Mouse (Mus musculus): Measurements from ENCODE around the gene Cct3. TPM values are rescaled to one million over a fixed set of nuclear protein-coding genes. Genes with fewer than 3 reads are reported as not detected.
"Not testable (repeated sequence)": the region's sequence is repeated elsewhere in the genome, so short reads cannot be mapped to it uniquely, and the experiment has no call there.

The Cct3 gene
- total and polyA plus RNA-seq, 3 experiments: 124 to 172 (median 169) TPM

DNA sequence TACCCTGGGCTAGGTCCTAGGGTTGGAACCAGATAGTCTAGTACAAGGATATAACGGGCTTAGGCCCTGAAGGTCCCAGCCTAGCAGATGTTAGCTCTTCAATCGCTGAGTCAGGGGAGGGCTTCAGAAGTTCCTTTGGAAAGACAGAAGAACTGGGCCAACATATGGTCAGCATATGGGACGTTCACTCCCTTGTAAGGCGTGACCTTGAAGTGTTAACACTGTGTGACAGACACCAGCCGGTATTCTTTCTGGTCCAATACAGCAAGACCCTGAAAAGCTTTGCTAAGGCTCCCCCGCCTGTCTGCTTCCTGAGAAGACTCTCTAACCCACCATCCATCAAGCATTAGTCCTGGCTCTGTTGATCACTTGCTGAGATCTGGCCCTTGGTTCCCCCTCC, 41.0 kb upstream of the Cct3 start:
- WGBS: 62% methylated on average over 6 of the region's 6 CpGs
- TF ChIP-seq POLR2A (IDR thresholded peaks at IDR 0.05; ENCODE audit: insufficient read depth, low read depth, low read length) (no peak), EP300 (IDR thresholded peaks at IDR 0.05; ENCODE audit: insufficient read depth, low read depth, low read length) (no peak), CTCF (IDR thresholded peaks at IDR 0.05) (no peak)
- H3K27me3 ChIP-seq (ENCODE audit: control insufficient read depth, insufficient read depth, low read length): peaks cover 10% of the 10 kb centered on the region

DNA sequence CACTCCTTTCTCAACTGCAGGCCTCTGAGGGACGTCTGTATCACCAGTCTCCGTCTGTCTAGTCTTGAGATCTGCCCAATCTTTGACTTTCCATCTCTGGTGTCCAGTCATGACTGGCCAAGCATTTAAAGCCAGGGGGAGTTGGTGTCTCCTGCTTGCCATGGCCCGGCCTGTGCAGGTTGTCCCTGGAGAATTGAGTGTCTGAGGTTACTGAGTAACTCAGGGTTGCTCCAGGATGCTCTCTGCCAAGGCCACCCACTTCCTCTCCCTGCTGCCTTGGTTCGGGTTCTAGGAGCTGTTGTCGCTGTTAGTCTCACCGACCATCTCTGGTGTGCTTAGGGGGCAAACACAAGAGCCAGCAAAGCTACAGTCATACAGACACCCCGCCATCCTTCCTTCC, 40.5 kb upstream of the Cct3 start:
- TF ChIP-seq POLR2A (IDR thresholded peaks at IDR 0.05; ENCODE audit: insufficient read depth, low read depth, low read length) (no peak), CTCF (IDR thresholded peaks at IDR 0.05) (no peak), EP300 (IDR thresholded peaks at IDR 0.05; ENCODE audit: insufficient read depth, low read depth, low read length) (no peak)
- Histone ChIP-seq H3K27me3 (ENCODE audit: control insufficient read depth, insufficient read depth, low read length) (peaks cover 10% of the 10 kb centered on the region), H3K4me3 (no peak overlapping the region), H3K27ac (no peak overlapping the region), H3K79me2 (replicated peaks; ENCODE audit: control insufficient read depth, insufficient read depth, low read length) (no peaks in the 10 kb centered on the region), H3K9ac (ENCODE audit: low read depth, low read length) (no peak overlapping the region), H3K36me3 (ENCODE audit: control insufficient read depth, insufficient read depth, low read length) (no peaks in the 10 kb centered on the region), H3K4me1 (ENCODE audit: control insufficient read depth, insufficient read depth, low read length) (0 out of 2 replicates have a peak, but pooled peaks cover 1% of the 10 kb centered on the region)
- intact Hi-C loops (cut with DNase I): no loop called here
- DNase-seq: no peak
- WGBS: 47% methylated on average over 7 of the region's 7 CpGs

More for the DNA sequence above, 41.0 kb upstream of the Cct3 start:
- no peak for DNase-seq
- Histone ChIP-seq H3K36me3 (ENCODE audit: control insufficient read depth, insufficient read depth, low read length) (no peaks in the 10 kb centered on the region), H3K79me2 (replicated peaks; ENCODE audit: control insufficient read depth, insufficient read depth, low read length) (no peaks in the 10 kb centered on the region), H3K27ac (no peak overlapping the region), H3K4me1 (ENCODE audit: control insufficient read depth, insufficient read depth, low read length) (0 out of 2 replicates have a peak, but pooled peaks cover 1% of the 10 kb centered on the region), H3K4me3 (no peak overlapping the region), H3K9ac (ENCODE audit: low read depth, low read length) (no peak overlapping the region)
- intact Hi-C loops (cut with DNase I): no loop called here

DNA sequence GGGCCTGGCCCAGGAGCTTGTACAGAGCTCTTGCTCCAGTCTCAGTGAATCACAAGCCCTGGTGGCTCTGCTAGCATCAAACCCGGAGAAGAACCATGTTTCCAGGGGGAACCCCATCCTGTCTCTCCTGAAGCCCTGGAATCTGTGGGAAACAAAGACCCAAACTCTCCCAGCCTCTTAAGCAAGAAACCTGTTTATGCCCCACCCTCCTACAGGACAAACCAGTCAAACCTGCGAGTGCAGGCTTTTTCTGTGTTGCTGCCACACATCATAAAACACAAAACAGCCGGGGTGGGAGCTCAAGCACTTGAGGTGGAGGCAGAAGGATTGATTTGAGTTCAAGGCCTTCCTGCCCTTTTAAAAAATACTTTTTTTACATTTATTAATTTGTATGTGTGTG, 34.6 kb upstream of the Cct3 start:
- H3K27me3 ChIP-seq (ENCODE audit: control insufficient read depth, insufficient read depth, low read length): no peaks in the 10 kb centered on the region
- no peak overlapping the region for H3K27ac ChIP-seq
- 68% methylated on average over 3 of the region's 3 CpGs for WGBS
- DNase-seq: no peak
- no peaks in the 10 kb centered on the region for H3K4me1 ChIP-seq (ENCODE audit: control insufficient read depth, insufficient read depth, low read length)
- TF ChIP-seq POLR2A (IDR thresholded peaks at IDR 0.05; ENCODE audit: insufficient read depth, low read depth, low read length) (no peak), EP300 (IDR thresholded peaks at IDR 0.05; ENCODE audit: insufficient read depth, low read depth, low read length) (no peak), CTCF (IDR thresholded peaks at IDR 0.05) (no peak)
- no peak overlapping the region for H3K4me3 ChIP-seq
- no peaks in the 10 kb centered on the region for H3K36me3 ChIP-seq (ENCODE audit: control insufficient read depth, insufficient read depth, low read length)
- H3K9ac ChIP-seq (ENCODE audit: low read depth, low read length): no peak overlapping the region
- intact Hi-C loops (cut with DNase I): no loop called here
- no peaks in the 10 kb centered on the region for H3K79me2 ChIP-seq (replicated peaks; ENCODE audit: control insufficient read depth, insufficient read depth, low read length)

DNA sequence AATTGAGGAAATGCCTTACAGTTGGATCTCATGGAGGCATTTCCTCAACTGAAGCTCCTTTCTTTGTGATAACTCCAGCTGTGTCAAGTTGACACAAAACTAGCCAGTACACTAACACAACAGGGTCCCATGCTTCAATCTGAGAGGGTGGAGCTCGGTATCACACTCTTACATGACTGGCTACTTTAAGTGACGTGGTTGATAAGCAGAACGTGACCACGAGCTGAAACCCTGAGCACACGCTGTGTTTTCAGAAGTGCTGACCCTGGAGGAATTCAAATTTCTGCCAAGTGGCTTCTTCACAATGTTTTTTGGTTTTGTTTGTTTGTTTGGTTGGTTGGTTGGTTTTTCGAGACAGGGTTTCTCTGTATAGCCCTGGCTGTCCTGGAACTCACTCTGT, 28.9 kb upstream of the Cct3 start:
- intact Hi-C loops (cut with DNase I); H3K36me3 ChIP-seq (ENCODE audit: control insufficient read depth, insufficient read depth, low read length); H3K27me3 ChIP-seq (ENCODE audit: control insufficient read depth, insufficient read depth, low read length); H3K4me1 ChIP-seq (ENCODE audit: control insufficient read depth, insufficient read depth, low read length); H3K79me2 ChIP-seq (replicated peaks; ENCODE audit: control insufficient read depth, insufficient read depth, low read length); DNase-seq; H3K27ac ChIP-seq; H3K9ac ChIP-seq (ENCODE audit: low read depth, low read length); H3K4me3 ChIP-seq: not testable (repeated sequence)
- 43% methylated on average over 6 of the region's 6 CpGs for WGBS

DNA sequence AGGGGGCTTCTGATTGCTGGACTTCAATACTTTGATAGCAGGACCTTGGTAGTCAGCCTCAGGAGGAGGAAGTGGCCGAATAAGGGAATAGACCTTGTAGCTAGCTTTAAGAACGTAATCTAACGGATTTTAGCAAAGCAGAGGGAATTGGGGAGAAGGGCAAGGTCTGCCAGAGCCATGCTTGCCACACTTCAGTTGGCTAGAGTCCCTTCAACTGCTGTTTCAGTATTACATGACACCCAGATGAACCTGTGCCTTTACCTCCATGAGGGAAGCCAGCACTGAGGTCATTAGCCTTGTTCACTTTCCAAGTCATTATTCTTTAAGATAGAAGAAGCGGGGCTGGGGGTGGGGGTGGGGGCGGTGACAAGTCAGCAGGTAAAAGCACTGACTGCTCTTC, 27.9 kb upstream of the Cct3 start:
- intact Hi-C loops (cut with DNase I): no loop called here

DNA sequence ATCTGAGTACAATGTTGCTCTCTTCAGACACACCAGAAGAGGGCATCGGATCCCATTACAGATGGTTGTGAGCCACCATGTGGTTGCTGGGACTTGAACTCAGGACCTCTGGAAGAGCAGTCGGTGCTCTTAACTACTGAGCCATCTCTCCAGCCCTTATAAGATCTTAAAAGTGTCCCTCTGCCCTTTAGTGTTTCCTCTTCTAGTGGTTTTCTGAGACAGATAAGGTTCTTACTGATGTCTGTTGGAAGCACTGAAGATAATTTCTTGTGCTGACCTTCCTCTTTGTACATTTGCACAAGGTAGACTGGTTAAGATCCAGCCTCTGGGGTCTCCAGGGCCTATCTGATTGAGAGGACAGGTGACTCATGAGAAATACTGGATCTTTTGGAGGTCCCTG, 25.6 kb upstream of the Cct3 start:
- H3K27ac ChIP-seq; DNase-seq; intact Hi-C loops (cut with DNase I); H3K4me1 ChIP-seq (ENCODE audit: control insufficient read depth, insufficient read depth, low read length); H3K9ac ChIP-seq (ENCODE audit: low read depth, low read length); H3K79me2 ChIP-seq (replicated peaks; ENCODE audit: control insufficient read depth, insufficient read depth, low read length); H3K4me3 ChIP-seq; H3K36me3 ChIP-seq (ENCODE audit: control insufficient read depth, insufficient read depth, low read length); H3K27me3 ChIP-seq (ENCODE audit: control insufficient read depth, insufficient read depth, low read length): not testable (repeated sequence)
- 86% methylated on average over 2 of the region's 2 CpGs for WGBS

More for the DNA sequence above, 27.9 kb upstream of the Cct3 start:
- no peaks in the 10 kb centered on the region for H3K36me3 ChIP-seq (ENCODE audit: control insufficient read depth, insufficient read depth, low read length)
- no peaks in the 10 kb centered on the region for H3K27me3 ChIP-seq (ENCODE audit: control insufficient read depth, insufficient read depth, low read length)
- H3K27ac ChIP-seq: no peak overlapping the region
- H3K9ac ChIP-seq (ENCODE audit: low read depth, low read length): no peak overlapping the region
- no peak for TF ChIP-seq POLR2A (IDR thresholded peaks at IDR 0.05; ENCODE audit: insufficient read depth, low read depth, low read length)
- no peak for TF ChIP-seq CTCF (IDR thresholded peaks at IDR 0.05)
- no peak for TF ChIP-seq EP300 (IDR thresholded peaks at IDR 0.05; ENCODE audit: insufficient read depth, low read depth, low read length)
- DNase-seq: no peak
- H3K79me2 ChIP-seq (replicated peaks; ENCODE audit: control insufficient read depth, insufficient read depth, low read length): no peaks in the 10 kb centered on the region
- WGBS: 80% methylated on average over 5 of the region's 5 CpGs
- no peak overlapping the region for H3K4me3 ChIP-seq
- H3K4me1 ChIP-seq (ENCODE audit: control insufficient read depth, insufficient read depth, low read length): no peaks in the 10 kb centered on the region

DNA sequence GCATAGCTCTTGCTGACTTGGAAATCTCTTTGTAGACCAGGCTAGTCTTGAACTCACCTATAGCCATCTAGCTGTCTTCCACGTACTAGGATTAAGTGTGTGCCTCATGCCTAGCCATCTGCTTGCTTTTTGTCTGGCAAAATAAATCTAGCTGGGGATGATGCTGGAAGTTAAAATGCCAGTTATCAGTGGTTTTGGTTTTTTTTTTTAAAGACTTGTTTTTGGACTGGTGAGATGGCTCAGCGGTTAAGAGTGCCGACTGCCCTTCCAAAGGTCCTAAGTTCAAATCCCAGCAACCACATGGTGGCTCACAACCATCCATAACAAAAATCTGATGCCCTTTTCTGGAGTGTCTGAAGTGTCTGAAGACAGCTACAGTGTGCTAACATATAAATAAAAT, 25.1 kb upstream of the Cct3 start:
- DNase-seq: no peak
- H3K4me1 ChIP-seq (ENCODE audit: control insufficient read depth, insufficient read depth, low read length): no peaks in the 10 kb centered on the region
- no peak overlapping the region for H3K4me3 ChIP-seq
- no peaks in the 10 kb centered on the region for H3K36me3 ChIP-seq (ENCODE audit: control insufficient read depth, insufficient read depth, low read length)
- WGBS: 87% methylated on average over 3 of the region's 3 CpGs
- no peak overlapping the region for H3K9ac ChIP-seq (ENCODE audit: low read depth, low read length)
- H3K27ac ChIP-seq: no peak overlapping the region
- intact Hi-C loops (cut with DNase I): no loop called here
- H3K27me3 ChIP-seq (ENCODE audit: control insufficient read depth, insufficient read depth, low read length): no peaks in the 10 kb centered on the region
- no peaks in the 10 kb centered on the region for H3K79me2 ChIP-seq (replicated peaks; ENCODE audit: control insufficient read depth, insufficient read depth, low read length)
- no peak for TF ChIP-seq POLR2A (IDR thresholded peaks at IDR 0.05; ENCODE audit: insufficient read depth, low read depth, low read length)
- no peak for TF ChIP-seq EP300 (IDR thresholded peaks at IDR 0.05; ENCODE audit: insufficient read depth, low read depth, low read length)
- no peak for TF ChIP-seq CTCF (IDR thresholded peaks at IDR 0.05)
